Mouse (Mus musculus): ENCODE measurements at regions not wholly inside any gene's neighbourhood (a gene's known extent, or its start where the extent isn't known, plus 50 kb on each side); places are given as distances from the start of the nearest gene placed in this dataset.

DNA sequence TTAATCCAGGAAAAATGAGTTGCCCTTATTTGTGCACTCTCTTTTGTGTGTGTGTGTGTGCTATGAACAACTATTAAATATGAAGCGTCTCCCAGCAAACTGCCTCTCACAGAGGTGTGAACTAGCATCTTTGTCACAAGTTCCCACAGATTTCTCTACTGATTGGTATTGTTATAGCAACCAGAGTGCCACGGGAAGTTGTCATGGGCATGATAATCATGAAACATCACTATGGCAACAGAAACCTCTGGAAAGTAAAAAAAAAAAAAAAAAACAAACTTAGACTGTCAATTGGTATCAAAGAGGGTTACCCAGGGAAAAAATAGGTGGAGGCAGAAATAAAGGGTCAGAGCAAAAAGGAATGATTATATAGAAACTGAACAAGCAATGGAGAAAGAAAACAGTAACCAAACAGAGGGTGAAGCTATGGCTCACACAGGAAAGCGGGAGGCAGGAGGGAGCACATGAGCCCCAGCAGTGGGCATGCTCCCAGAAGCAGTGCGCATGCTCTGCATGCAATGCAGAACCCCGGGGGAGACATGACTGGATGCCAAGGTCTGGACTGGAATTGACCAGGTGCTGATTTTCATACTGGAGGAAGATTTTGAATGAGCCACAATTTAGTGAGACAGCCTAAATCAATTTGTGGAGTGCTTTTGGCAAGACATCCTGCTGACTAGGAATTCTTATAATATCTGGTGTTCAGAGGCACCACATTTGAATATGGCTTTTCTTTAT is 58.9 kb upstream of the Slc9a9 start:
- no peak for TF ChIP-seq CTCF (IDR thresholded peaks at IDR 0.05; ENCODE audit: insufficient read depth, low read depth, low read length)
- no peak for TF ChIP-seq POLR2A (IDR thresholded peaks at IDR 0.05; ENCODE audit: insufficient read depth, low read depth, low read length)
